Mouse (Mus musculus) T-helper 2 cell (primary cell): ENCODE data around the gene Olfr800.

Experiments used
- in situ Hi-C: fragments of 300-600 bp; cut with MboI, MseI; formaldehyde crosslinking; loops from one replicate; pipeline ENCODE4 v1.15.1; 2025; ENCODE audit warnings: high pct_unique_total_duplicates

The Olfr800 gene

DNA sequence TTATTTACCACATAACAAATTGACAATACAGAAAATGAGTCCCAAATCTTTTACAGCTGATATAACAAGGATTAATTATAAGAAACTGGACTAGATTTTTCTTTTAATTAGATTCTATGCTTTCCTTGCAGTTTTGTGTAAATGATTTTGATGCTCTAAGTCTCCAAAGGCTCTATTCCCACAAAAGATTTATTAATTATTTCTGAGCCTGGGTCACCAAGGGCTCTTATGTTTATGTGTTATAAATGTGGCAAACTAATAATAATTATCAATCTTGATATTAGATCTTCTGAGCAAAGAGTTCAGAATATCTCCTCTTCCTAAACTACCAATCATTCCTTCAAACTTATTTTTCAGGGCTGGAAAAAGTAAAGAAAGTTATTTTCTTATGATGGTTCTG is at the start of gene Olfr800:
TSS of gene Olfr800 (plus strand) at position 301 of the 400 bp plus-strand sequence.
- in situ Hi-C loops = no loop called here

DNA sequence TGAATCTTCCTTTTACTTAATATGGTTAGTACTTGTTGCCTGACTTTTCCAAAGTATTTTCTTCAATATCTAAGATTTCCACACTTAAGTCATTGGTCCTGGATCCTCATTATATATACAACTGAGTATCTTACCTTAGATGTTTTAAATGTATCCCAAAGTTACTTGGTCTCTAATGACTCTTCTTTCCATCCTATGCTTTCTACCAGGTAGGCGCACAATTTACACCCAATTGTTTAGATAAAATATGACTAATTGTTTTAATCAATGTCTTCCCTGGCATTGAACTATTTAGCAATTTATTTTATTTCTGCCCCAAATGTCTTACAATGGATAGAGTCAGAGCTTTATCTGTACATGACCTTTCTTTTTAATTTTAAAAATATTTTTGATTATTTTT is 45.0 kb upstream of the Olfr800 start, which contains the start of gene Olfr796:
TSS of gene Olfr796 (minus strand) at position 101 of the 400 bp plus-strand sequence.
- in situ Hi-C loops = no loop called here

DNA sequence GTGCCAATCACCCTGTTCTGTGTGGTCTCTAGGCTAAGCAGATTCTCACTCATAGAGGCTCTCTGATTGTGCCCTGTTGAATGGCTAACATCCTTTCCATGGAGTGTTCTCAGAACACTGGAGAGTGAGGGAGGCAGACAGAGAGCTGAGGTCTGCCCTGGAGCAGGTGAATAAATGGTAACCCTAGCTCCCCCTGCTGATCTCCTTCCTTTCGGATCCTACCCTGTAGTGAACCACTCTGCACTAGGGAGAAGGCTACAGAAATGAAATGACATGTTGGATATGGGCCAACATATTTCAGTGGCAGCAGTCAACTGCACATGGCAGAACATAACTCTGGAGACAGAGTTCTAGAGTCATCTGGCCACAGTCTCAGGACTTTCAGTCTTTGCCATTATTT is 35.8 kb upstream of the Olfr800 start:
- in situ Hi-C loops = no loop called here

DNA sequence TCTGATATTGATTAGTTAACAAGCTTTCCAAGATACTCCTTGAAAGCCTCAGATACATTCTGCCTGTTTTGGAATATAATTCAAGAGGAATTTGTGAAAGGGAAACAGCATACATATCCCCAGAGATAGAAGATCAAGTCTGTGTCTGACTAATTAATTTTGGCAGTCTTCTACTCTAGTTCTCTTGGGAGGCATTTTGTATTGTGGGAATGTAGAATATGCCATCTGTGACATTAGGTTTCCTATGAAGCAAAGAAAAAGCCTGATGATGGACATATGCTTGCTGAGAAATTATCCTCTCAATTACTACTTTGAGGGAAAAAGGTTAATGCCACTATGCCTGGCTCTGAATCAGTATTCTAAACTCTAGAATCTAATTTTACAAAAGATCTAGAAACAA is 34.2 kb upstream of the Olfr800 start:
- in situ Hi-C loops = no loop called here

DNA sequence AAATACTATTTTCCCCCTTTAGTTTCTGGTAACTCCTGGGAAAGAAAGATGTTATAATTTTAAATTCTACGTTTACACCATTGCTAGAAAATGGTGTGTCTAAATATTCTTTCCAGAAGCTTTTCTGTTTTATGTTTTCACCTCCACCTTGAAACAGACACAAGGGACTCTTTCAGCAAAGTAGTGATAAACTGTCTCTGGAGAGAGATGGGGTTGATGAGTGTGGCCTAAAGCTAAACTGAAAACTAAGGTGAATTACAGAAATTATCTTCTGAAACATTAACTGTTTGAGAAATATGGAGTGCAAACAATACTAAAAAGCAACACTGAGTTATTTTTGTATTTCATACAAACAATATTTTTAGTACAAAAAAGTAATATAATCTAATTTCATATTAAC is 29.7 kb upstream of the Olfr800 start, which contains the start of gene Olfr798:
TSS of gene Olfr798 (minus strand) at position 101 of the 400 bp plus-strand sequence.
- in situ Hi-C loops = no loop called here

DNA sequence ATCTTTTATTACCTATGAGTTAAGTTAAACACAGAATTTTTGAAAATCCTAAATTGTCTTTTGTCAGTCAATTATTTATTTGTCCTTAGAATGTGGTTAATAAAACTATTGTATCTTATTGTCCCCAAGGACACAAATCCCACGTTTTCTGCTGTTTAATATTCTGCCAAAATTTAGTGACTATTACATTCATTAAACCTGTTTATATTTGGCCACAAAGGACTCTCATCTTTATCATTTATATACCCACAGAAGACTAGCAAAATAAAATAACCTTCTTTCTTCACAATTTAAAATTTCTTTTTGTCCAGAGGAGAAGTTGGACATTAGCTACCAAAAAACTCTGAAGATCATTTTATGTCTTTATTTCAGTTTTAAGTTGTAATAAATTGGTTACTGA is 20.3 kb upstream of the Olfr800 start, which contains the start of gene Olfr799:
TSS of gene Olfr799 (plus strand) at position 301 of the 400 bp plus-strand sequence.
- in situ Hi-C loops = loop anchor here (10.0 kb wide), 1 partner anchor 158 kb away; the partner anchor contains the start of gene Olfr810

DNA sequence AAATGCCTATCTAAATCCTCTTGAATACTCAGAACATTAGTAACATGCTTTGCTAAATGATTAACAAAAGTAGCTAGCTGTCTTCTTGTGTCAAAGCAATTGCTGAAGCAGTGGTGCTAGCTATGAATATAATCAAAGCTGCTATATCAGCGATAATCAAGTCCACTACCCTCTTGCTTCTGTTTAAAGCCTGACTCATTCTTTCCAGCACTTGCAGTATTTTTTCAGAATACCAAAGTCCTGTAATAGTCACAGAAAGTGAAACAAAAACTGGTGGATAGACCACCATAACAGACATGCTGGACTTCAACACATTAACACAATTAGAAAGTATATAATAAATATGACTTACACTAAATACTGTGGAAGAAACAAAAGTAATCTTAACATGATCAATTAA is 5.7 kb upstream of the Olfr800 start:
- in situ Hi-C loops = no loop called here

DNA sequence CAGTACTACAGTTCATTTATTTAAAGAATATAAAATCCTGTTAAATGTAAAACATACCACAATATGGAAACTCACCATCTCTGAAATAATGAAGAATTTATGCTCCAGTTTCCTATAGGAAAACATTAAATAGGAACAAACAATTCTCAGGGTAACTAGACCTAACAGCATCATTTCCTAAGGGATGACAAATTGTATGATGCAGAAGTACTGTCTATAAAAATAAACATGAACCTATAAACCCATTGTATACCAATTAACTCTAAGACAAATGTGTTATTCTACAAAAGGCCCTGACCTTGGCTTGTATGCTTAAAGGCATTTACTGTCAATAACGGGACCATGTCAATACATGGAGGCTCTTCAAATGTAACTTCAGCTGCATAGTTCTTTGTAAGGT is 16.3 kb downstream of the Olfr800 start, which contains the start of gene Olfr801:
TSS of gene Olfr801 (minus strand) at position 101 of the 400 bp plus-strand sequence.
- in situ Hi-C loops = no loop called here

DNA sequence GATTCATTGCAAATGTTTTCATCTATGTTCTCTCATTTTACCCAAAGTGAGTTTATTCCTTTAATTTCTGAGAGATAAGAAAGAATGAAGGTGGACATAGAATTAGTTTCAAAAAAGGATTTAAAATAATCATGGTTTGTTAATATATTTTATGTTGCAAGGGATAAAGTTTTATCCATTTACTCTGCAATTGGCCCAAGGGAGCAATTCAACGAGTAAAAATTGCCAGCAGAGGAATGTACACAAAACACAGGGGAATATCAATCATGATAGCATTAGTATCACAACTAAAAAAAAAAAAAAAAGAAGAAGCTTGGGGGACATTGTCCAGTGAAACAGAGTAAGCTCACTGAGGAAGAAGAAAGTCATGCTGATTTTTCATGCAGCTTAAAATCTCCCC is 30.6 kb downstream of the Olfr800 start, which contains the start of gene Olfr802:
TSS of gene Olfr802 (minus strand) at position 101 of the 400 bp plus-strand sequence.
- in situ Hi-C loops = no loop called here

DNA sequence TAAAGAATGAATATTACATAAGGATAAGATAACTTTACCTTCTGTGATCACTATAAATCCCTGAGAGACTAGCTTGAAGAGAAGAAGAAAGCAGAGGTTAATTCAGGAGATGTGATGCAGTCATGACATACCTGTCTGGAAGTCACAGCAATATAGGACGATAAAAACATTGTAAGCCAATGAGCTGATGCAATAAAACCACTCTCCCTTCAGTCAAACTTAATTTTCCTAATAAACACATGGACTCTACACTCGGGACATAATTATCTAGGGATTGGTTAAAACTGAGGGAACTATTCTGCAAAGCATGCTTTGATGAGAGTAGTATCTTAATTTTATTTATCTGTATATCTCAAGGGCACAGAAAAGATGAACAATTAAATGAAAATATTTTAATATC is 36.7 kb downstream of the Olfr800 start, which contains the start of gene Olfr803:
TSS of gene Olfr803 (minus strand) at position 101 of the 400 bp plus-strand sequence.
- in situ Hi-C loops = no loop called here

DNA sequence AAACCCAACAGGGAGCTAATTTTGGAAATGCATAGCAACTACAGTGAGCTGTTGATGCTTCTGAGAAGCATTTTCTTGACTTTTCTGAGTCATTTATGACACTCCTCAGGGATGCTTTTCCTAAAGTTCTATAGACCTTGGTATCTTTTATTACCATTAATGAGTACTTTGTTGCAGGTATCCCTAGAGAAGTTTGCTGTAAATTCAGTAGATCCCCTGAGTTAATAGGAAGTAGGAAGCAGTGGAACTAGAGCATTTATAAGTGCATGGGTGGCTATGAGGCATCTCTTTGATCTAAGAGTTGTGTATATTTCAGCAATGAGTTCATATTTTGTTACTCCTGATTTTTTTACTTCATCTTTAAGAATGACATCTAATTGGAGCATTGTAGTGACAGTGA is 45.4 kb downstream of the Olfr800 start, which contains the start of gene Olfr804:
TSS of gene Olfr804 (plus strand) at position 301 of the 400 bp plus-strand sequence.
- in situ Hi-C loops = no loop called here
